Mouse (Mus musculus) heart, adult 2 months (tissue): ENCODE results near the gene Coro1c. TPM values are rescaled to one million over a fixed set of nuclear protein-coding genes. Genes with fewer than 3 reads are reported as not detected.
A peak's percentile ranks its signal among the peaks of the same experiment; 100 is the strongest.

Experiments
- DNase-seq, 2 experiments: peaks; one replicate each; pipeline ENCODE4 v3.0.0; 2021
- H3K27ac ChIP-seq: fragments of 200-600 bp; 2 replicates; pipeline ENCODE4 v1.8.1; 2022
- H3K27me3 ChIP-seq: fragments of 200-500 bp; 2 replicates; pipeline ENCODE4 v1.6.1; 2012; ENCODE audit warnings: mild to moderate bottlenecking, low read length, inconsistent platforms, mixed read lengths; ENCODE audit not compliant: control insufficient read depth, insufficient read depth
- H3K36me3 ChIP-seq: fragments of 200-500 bp; 2 replicates; pipeline ENCODE4 v1.6.1; 2012; ENCODE audit warnings: low read length, inconsistent platforms; ENCODE audit not compliant: control insufficient read depth, insufficient read depth
- H3K4me1 ChIP-seq: fragments of 200-500 bp; 2 replicates; pipeline ENCODE4 v1.6.1; 2011; ENCODE audit warnings: low read length; ENCODE audit not compliant: control insufficient read depth, insufficient read depth
- H3K4me3 ChIP-seq: fragments of 200-600 bp; 2 replicates; pipeline ENCODE4 v1.8.1; 2022
- H3K79me2 ChIP-seq: fragments of 200-500 bp; replicated peaks from 2 replicates; pipeline ENCODE4 v1.6.1; 2012; ENCODE audit warnings: mild to moderate bottlenecking, inconsistent platforms, low read length, moderate library complexity, mixed read lengths; ENCODE audit not compliant: control insufficient read depth, insufficient read depth
- H3K9ac ChIP-seq: fragments of 200-500 bp; 2 replicates; pipeline ENCODE4 v1.6.1; 2012; ENCODE audit warnings: low read depth, mild to moderate bottlenecking, control low read depth, inconsistent platforms, low read length, mixed read lengths
- CTCF ChIP-seq: fragments of 200-600 bp; IDR thresholded peaks from 2 replicates; pipeline ENCODE4 v1.8.1; 2022; ENCODE audit warnings: antibody characterized with exemption, mild to moderate bottlenecking, moderate library complexity
- EP300 ChIP-seq: fragments of 200-500 bp; IDR thresholded peaks from 2 replicates; pipeline ENCODE4 v1.6.1; 2011; ENCODE audit warnings: low read depth, low read length, control low read depth; ENCODE audit not compliant: insufficient read depth
- POLR2A ChIP-seq: fragments of 200-500 bp; IDR thresholded peaks from 2 replicates; pipeline ENCODE4 v1.6.1; 2011; ENCODE audit warnings: mild to moderate bottlenecking, low read depth, low read length, control low read depth; ENCODE audit not compliant: insufficient read depth
- WGBS: fragments of 180-500 bp; shearing (Covaris S2); methylation state at CpG from one replicate; pipeline ENCODE4 v1.1.7; 2018; 5-methylcytosine and 5-hydroxymethylcytosine counted together
- intact Hi-C: fragments of 180-260 bp; cut with DNase I; formaldehyde crosslinking; loops from one replicate; pipeline ENCODE4 v1.15.1; 2025
- polyA plus RNA-seq: library from polyadenylated mRNA; depleted of rRNA; stranded (reverse); fragments of >200 nt; gene quantifications from 2 replicates; pipeline ENCODE4 v1.2.3, GENCODE M21; 2012
- total RNA-seq, 2 experiments: library from RNA; stranded (reverse); gene quantifications; 2 replicates each; pipeline ENCODE4 v1.2.3; 2021

The Coro1c gene
- total and polyA plus RNA-seq, 3 experiments, result 24.1 to 30.1 (median 24.6) TPM

DNA sequence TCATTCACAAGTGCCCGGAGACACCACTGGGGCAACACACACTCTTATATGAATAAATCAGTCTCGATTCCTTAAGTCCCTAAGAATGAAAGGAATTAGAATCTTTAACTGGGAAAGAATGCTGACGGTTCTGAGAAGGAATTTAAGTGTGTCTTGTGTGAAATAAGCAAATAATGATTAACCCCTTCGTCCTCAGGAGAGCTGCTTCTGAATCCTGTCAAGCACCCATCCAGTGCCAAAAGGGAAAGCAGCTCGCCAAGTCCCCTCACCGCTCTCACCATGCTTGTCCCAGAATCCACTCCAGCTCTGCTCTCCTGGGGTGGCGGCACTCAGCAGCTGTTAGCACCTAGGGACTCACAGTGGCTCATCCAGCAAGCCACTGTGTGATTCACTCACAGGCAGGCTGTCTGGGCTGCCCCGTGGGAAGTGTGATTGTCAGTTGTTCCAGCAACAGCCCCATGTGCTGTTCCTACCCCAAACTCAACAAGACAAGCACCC is 7.4 kb downstream of the Coro1c start:
- no peak overlapping the region; the same call in 1 of the 2 replicates for H3K27ac ChIP-seq
- H3K27me3 ChIP-seq, result no peaks in the 10 kb centered on the region
- H3K79me2 ChIP-seq, result peaks cover 22% of the 10 kb centered on the region
- intact Hi-C loops, result no loop called here
- WGBS, result 31% methylated on average over 8 of the region's 8 CpGs
- H3K9ac ChIP-seq, result no peak overlapping the region
- no peaks in the 10 kb centered on the region; the same call in 1 of the 2 replicates for H3K36me3 ChIP-seq
- no peak for DNase-seq
- peaks cover 31% of the 10 kb centered on the region for H3K4me1 ChIP-seq
- TF ChIP-seq POLR2A, result no peak
- TF ChIP-seq CTCF, result no peak
- no peak for TF ChIP-seq EP300
- H3K4me3 ChIP-seq, result no peak overlapping the region

DNA sequence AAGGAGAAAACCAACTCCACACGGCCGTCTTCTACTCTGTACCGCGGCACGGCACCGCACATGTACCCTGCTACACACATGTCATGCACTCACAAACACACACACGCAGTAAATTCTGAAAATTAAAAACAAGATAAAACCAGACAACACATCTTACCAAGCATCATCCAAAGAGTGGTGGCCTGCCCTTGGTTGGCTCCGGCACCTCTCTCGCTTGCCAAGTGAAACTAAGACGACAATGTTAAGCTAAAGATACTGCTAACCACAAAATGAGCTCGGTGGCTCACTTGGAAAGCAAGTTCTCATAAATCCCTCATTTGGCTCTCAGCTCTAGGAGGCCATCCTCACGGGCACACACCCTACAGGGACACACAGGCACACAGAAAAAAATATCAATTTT is 9.0 kb downstream of the Coro1c start:
- H3K79me2 ChIP-seq, result peaks cover 25% of the 10 kb centered on the region
- 64% methylated on average over 12 of the region's 12 CpGs for WGBS
- no peak overlapping the region for H3K9ac ChIP-seq
- H3K27me3 ChIP-seq, result no peaks in the 10 kb centered on the region
- H3K4me1 ChIP-seq, result peaks cover 33% of the 10 kb centered on the region
- H3K27ac ChIP-seq, result 0 out of 2 replicates have a peak overlapping the region, but pooled peaks have one; percentile 9
- TF ChIP-seq POLR2A (no peak), CTCF (no peak), EP300 (no peak)
- no peaks in the 10 kb centered on the region; the same call in 1 of the 2 replicates for H3K36me3 ChIP-seq
- no peak for DNase-seq
- no peak overlapping the region for H3K4me3 ChIP-seq
- intact Hi-C loops, result no loop called here

DNA sequence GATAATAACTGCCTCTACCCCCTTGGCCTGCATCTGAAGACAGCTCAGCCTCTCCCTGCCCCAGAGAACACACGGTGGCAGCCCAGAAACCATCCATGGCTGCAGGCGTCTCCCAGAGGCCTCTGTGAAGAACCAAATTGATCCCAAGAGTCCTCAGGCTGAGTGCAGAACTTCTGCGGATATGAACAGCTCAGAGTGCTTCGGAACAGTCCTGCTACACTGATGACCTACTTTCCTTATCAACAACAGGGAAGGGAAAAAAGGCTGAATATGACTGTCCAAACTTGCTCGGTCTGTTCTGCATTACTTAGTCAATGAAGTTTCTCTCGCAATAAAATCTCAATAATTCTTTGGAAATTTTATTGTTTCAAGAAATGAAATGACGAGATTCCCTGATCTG is 16.6 kb downstream of the Coro1c start:
- intact Hi-C loops, result loop anchor here (5.0 kb wide), 1 partner anchor 35 kb away; no protein-coding TSS in a partner anchor

DNA sequence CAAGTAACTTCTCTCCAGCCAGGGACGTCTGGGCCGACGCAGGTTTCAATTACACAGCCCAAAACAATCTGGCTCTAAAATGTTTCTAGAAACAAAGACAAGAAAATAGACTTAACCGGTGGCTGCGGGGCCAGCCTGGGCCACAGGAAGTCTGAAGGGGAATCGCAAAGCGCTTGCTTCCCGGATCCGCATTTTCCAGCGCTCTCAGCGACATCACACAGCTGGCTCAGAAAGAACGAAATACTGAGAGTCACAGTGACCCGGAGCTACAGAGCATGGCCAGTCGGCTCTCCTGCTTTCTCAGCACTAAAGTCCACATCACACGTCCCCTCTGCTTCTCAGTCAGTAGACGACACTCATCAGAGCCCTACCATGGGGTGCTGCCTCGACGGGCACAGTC is 17.7 kb downstream of the Coro1c start:
- Histone ChIP-seq H3K27me3 (no peaks in the 10 kb centered on the region), H3K36me3 (peaks cover 2% of the 10 kb centered on the region; the same call in 1 of the 2 replicates), H3K27ac (peak overlapping the region; percentile 74), H3K9ac (peak overlapping the region; percentile 51), H3K4me3 (peak overlapping the region; percentile 22; the same call in 1 of the 2 replicates), H3K4me1 (peaks cover 34% of the 10 kb centered on the region), H3K79me2 (peaks cover 2% of the 10 kb centered on the region; the same call in 1 of the 2 replicates)
- WGBS, result 41% methylated on average over 18 of the region's 18 CpGs
- TF ChIP-seq POLR2A, result 0 out of 2 replicates have a peak, but pooled peaks have one; percentile 15
- no peak for TF ChIP-seq EP300
- intact Hi-C loops, result loop anchor here (5.0 kb wide), 1 partner anchor 34 kb away; no protein-coding TSS in a partner anchor
- peak; percentile 66 to 68 for DNase-seq

More for the DNA sequence above, 16.6 kb downstream of the Coro1c start:
- TF ChIP-seq POLR2A, result no peak
- no peak for TF ChIP-seq EP300
- TF ChIP-seq CTCF, result no peak
- Histone ChIP-seq H3K4me1 (peaks cover 33% of the 10 kb centered on the region), H3K27me3 (no peaks in the 10 kb centered on the region), H3K36me3 (peaks cover 2% of the 10 kb centered on the region; the same call in 1 of the 2 replicates), H3K4me3 (no peak overlapping the region), H3K9ac (no peak overlapping the region), H3K79me2 (peaks cover 5% of the 10 kb centered on the region; the same call in 1 of the 2 replicates), H3K27ac (peak overlapping the region; percentile 74)
- peak in 1 of 2 experiments; percentile 40 for DNase-seq
- 30% methylated on average over 7 of the region's 7 CpGs for WGBS

GRCm38 (mm10) chr5:113889912-113890311 is 18.6 kb downstream of the Coro1c start:
- no peak for DNase-seq
- Histone ChIP-seq H3K27ac (peak overlapping the region; percentile 74), H3K4me3 (no peak overlapping the region), H3K27me3 (no peaks in the 10 kb centered on the region), H3K79me2 (no peaks in the 10 kb centered on the region; the same call in 1 of the 2 replicates), H3K4me1 (peaks cover 32% of the 10 kb centered on the region), H3K36me3 (peaks cover 2% of the 10 kb centered on the region; the same call in 1 of the 2 replicates), H3K9ac (no peak overlapping the region)
- intact Hi-C loops, result loop anchor here (2.0 to 5.0 kb wide), 2 partner anchors 15 to 33 kb away; no protein-coding TSS in a partner anchor
- WGBS, result 27% methylated on average over 4 of the region's 4 CpGs
- TF ChIP-seq EP300 (no peak), CTCF (no peak), POLR2A (no peak)
